Mouse (Mus musculus) left cerebral cortex, postnatal 25 days (tissue): Measurements from ENCODE around the gene Catsperb. TPM values are rescaled to one million over a fixed set of nuclear protein-coding genes. Genes with fewer than 3 reads are reported as not detected.
"Not testable (repeated sequence)": the region's sequence is repeated elsewhere in the genome, so short reads cannot be mapped to it uniquely, and the experiment has no call there.

Experiments
- DNase-seq, 2 experiments: peaks; one replicate each; pipeline ENCODE4 v3.0.0; 2022; ENCODE audit warnings: low spot score in 2 of 2, mixed read lengths in 1 of 2
- intact Hi-C: fragments of 180-260 bp; cut with DNase I; formaldehyde crosslinking; loops from one replicate; pipeline ENCODE4 v1.15.1; 2025
- microRNA-seq, 2 experiments: library from miRNA; unstranded; fragments of <30 nt; microRNA quantifications; one replicate each; pipeline ENCODE4 v1.2.0; 2022
- total RNA-seq, 2 experiments: library from RNA; stranded (reverse); gene quantifications; 2 replicates each; pipeline ENCODE4 v1.2.3; 2021

The Catsperb gene
- not detected for total RNA-seq

GRCm38 (mm10) chr12:101404353-101404752 is at the start of gene Catsperb:
TSS of gene Catsperb (plus strand) at chr12:101404653.
- DNase-seq, intact Hi-C loops: not testable (repeated sequence)

- intact Hi-C loops = loop anchor here (5.0 kb wide), 1 partner anchor 239 kb away; no protein-coding TSS in a partner anchor
- DNase-seq = peak; percentile 1 to 18
These were observed 43.0 kb upstream of the Catsperb start for GRCm38 (mm10) chr12:101361468-101361867.

- DNase-seq, intact Hi-C loops: not testable (repeated sequence)
These were observed 23.0 kb upstream of the Catsperb start for GRCm38 (mm10) chr12:101381460-101381859.

GRCm38 (mm10) chr12:101426131-101426530 is 21.7 kb downstream of the Catsperb start:
- intact Hi-C loops = no loop called here
- DNase-seq = no peak

- intact Hi-C loops = no loop called here
- no peak for DNase-seq
These were observed 57.6 kb downstream of the Catsperb start for GRCm38 (mm10) chr12:101462051-101462450.

- no peak for DNase-seq
- intact Hi-C loops = no loop called here
These were observed 79.1 kb downstream of the Catsperb start for GRCm38 (mm10) chr12:101483571-101483970.

GRCm38 (mm10) chr12:101511326-101511725 is 106.9 kb downstream of the Catsperb start:
- intact Hi-C loops, DNase-seq: not testable (repeated sequence)

- peak; percentile 2 to 20 for DNase-seq
- intact Hi-C loops = loop anchor here (5.0 to 10.0 kb wide), 2 partner anchors 266 to 672 kb away; no protein-coding TSS in a partner anchor
These were observed 202.2 kb downstream of the Catsperb start for GRCm38 (mm10) chr12:101606622-101607021.

GRCm38 (mm10) chr12:101633137-101633536 is 228.7 kb downstream of the Catsperb start:
- intact Hi-C loops = no loop called here
- DNase-seq = no peak

- intact Hi-C loops = no loop called here
- no peak for DNase-seq
These were observed 263.0 kb downstream of the Catsperb start for GRCm38 (mm10) chr12:101667502-101667901.

Small RNAs within 50 kb of the gene (microRNA-seq; reads per million reads assigned to microRNA genes)
- gene Gm24542 = 0 reads per million in 2 experiments
